Mouse (Mus musculus) embryonic fibroblast, embryonic 13.5 days (primary cell): Measurements from ENCODE around the gene Clybl. TPM values are rescaled to one million over a fixed set of nuclear protein-coding genes. Genes with fewer than 3 reads are reported as not detected.

Experiments
- H3K27ac ChIP-seq: 2 replicates; pipeline ENCODE4 v1.5.1; 2012; ENCODE audit warnings: low read length, control low read depth, inconsistent platforms; ENCODE audit not compliant: insufficient read depth
- H3K4me1 ChIP-seq: 2 replicates; pipeline ENCODE4 v1.6.1; 2011; ENCODE audit warnings: low read length; ENCODE audit not compliant: control insufficient read depth, insufficient read depth
- H3K4me3 ChIP-seq: 2 replicates; pipeline ENCODE4 v1.5.1; 2011; ENCODE audit warnings: mild to moderate bottlenecking, control low read depth, low read length; ENCODE audit not compliant: insufficient read depth
- CTCF ChIP-seq: IDR thresholded peaks from 2 replicates; pipeline ENCODE4 v1.5.1; 2011; ENCODE audit warnings: mild to moderate bottlenecking, control low read depth, low read length, moderate library complexity, borderline replicate concordance; ENCODE audit not compliant: insufficient read depth
- POLR2A ChIP-seq: IDR thresholded peaks from 2 replicates; pipeline ENCODE4 v1.6.1; 2011; ENCODE audit warnings: low read depth, mild to moderate bottlenecking, control low read depth, low read length, moderate library complexity
- polyA plus RNA-seq: library from polyadenylated mRNA; stranded (reverse); fragments of >200 nt; gene quantifications from 2 replicates; pipeline ENCODE4 v1.2.4, GENCODE M21; 2011; ENCODE audit warnings: low read depth; ENCODE audit not compliant: missing spikeins, insufficient read length

Gene Clybl
- polyA plus RNA-seq, 1 experiment = 16.7 TPM

- H3K4me1 ChIP-seq = no peaks in the 10 kb centered on the region
- no peak overlapping the region for H3K4me3 ChIP-seq
- no peak overlapping the region for H3K27ac ChIP-seq
- TF ChIP-seq CTCF = no peak
- TF ChIP-seq POLR2A = no peak
Measured at GRCm38 (mm10) chr14:122380896-122381845, 199.7 kb downstream of the Clybl start.

GRCm38 (mm10) chr14:122382281-122382680 lies 200.8 kb downstream of the Clybl start:
- Histone ChIP-seq H3K27ac (no peak overlapping the region), H3K4me1 (no peaks in the 10 kb centered on the region), H3K4me3 (no peak overlapping the region)
- no peak for TF ChIP-seq CTCF
- TF ChIP-seq POLR2A = no peak

- no peak overlapping the region for H3K4me3 ChIP-seq
- TF ChIP-seq CTCF (no peak), POLR2A (no peak)
- H3K4me1 ChIP-seq = no peaks in the 10 kb centered on the region
- no peak overlapping the region for H3K27ac ChIP-seq
Measured at GRCm38 (mm10) chr14:122383931-122384330, 202.4 kb downstream of the Clybl start.

GRCm38 (mm10) chr14:122384447-122385237 lies 203.1 kb downstream of the Clybl start:
- Histone ChIP-seq H3K4me1 (no peaks in the 10 kb centered on the region), H3K4me3 (no peak overlapping the region), H3K27ac (no peak overlapping the region)
- TF ChIP-seq POLR2A = no peak
- no peak for TF ChIP-seq CTCF

GRCm38 (mm10) chr14:122385238-122385534 lies 203.7 kb downstream of the Clybl start:
- TF ChIP-seq POLR2A (no peak), CTCF (no peak)
- Histone ChIP-seq H3K4me1 (no peaks in the 10 kb centered on the region), H3K27ac (no peak overlapping the region), H3K4me3 (no peak overlapping the region)

- H3K4me3 ChIP-seq = no peak overlapping the region
- H3K27ac ChIP-seq = no peak overlapping the region
- H3K4me1 ChIP-seq = no peaks in the 10 kb centered on the region
- TF ChIP-seq POLR2A (no peak), CTCF (no peak)
Measured at GRCm38 (mm10) chr14:122385758-122386157, 204.3 kb downstream of the Clybl start.

GRCm38 (mm10) chr14:122386281-122387130 lies 205.0 kb downstream of the Clybl start:
- no peak overlapping the region for H3K4me3 ChIP-seq
- no peak overlapping the region for H3K27ac ChIP-seq
- H3K4me1 ChIP-seq = no peaks in the 10 kb centered on the region
- no peak for TF ChIP-seq CTCF
- TF ChIP-seq POLR2A = no peak

GRCm38 (mm10) chr14:122387781-122388180 lies 206.3 kb downstream of the Clybl start:
- H3K4me1 ChIP-seq = no peaks in the 10 kb centered on the region
- no peak overlapping the region for H3K27ac ChIP-seq
- H3K4me3 ChIP-seq = no peak overlapping the region
- TF ChIP-seq POLR2A = no peak
- no peak for TF ChIP-seq CTCF

GRCm38 (mm10) chr14:122388431-122389031 lies 207.0 kb downstream of the Clybl start:
- H3K4me1 ChIP-seq = no peaks in the 10 kb centered on the region
- no peak overlapping the region for H3K4me3 ChIP-seq
- H3K27ac ChIP-seq = no peak overlapping the region
- no peak for TF ChIP-seq CTCF
- TF ChIP-seq POLR2A = no peak
